Mouse (Mus musculus): ENCODE results near the gene Gm42674.

Gene Gm42674

GRCm38 (mm10) chr3:90601486-90602110 lies at the start of gene Gm42674:
Gm42674 (plus strand) TSS chr3:90601904.
- no peak for DNase-seq (ENCODE audit: low spot score)

- DNase-seq (ENCODE audit: low spot score) = no peak
Measured at GRCm38 (mm10) chr3:90552231-90552630, 49.5 kb upstream of the Gm42674 start.

GRCm38 (mm10) chr3:90555954-90556353 lies 45.8 kb upstream of the Gm42674 start:
- DNase-seq (ENCODE audit: low spot score) = no peak

- no peak for DNase-seq (ENCODE audit: low spot score)
Measured at GRCm38 (mm10) chr3:90560008-90560628, 41.6 kb upstream of the Gm42674 start, which contains the start of gene S100a3. S100a3 (plus strand) TSS chr3:90560578.

GRCm38 (mm10) chr3:90574691-90575090 lies 27.0 kb upstream of the Gm42674 start:
- DNase-seq (ENCODE audit: low spot score) = no peak

- no peak for DNase-seq (ENCODE audit: low spot score)
Measured at GRCm38 (mm10) chr3:90575320-90575719, 26.4 kb upstream of the Gm42674 start.

GRCm38 (mm10) chr3:90576351-90577001 lies 25.2 kb upstream of the Gm42674 start:
- DNase-seq (ENCODE audit: low spot score) = no peak

- no peak for DNase-seq (ENCODE audit: low spot score)
Measured at GRCm38 (mm10) chr3:90579433-90579832, 22.3 kb upstream of the Gm42674 start.

- DNase-seq (ENCODE audit: low spot score) = no peak
Measured at GRCm38 (mm10) chr3:90581141-90581540, 20.6 kb upstream of the Gm42674 start.

- DNase-seq (ENCODE audit: low spot score) = no peak
Measured at GRCm38 (mm10) chr3:90582156-90582555, 19.5 kb upstream of the Gm42674 start.

GRCm38 (mm10) chr3:90582556-90582955 lies 19.1 kb upstream of the Gm42674 start:
- DNase-seq (ENCODE audit: low spot score) = no peak

GRCm38 (mm10) chr3:90583893-90584292 lies 17.8 kb upstream of the Gm42674 start:
- DNase-seq (ENCODE audit: low spot score) = no peak

- DNase-seq (ENCODE audit: low spot score) = peak; percentile 36
Measured at GRCm38 (mm10) chr3:90585595-90585994, 16.1 kb upstream of the Gm42674 start.

- no peak for DNase-seq (ENCODE audit: low spot score)
Measured at GRCm38 (mm10) chr3:90586016-90586643, 15.6 kb upstream of the Gm42674 start.

GRCm38 (mm10) chr3:90586906-90587305 lies 14.8 kb upstream of the Gm42674 start:
- DNase-seq (ENCODE audit: low spot score) = peak; percentile 28

- no peak for DNase-seq (ENCODE audit: low spot score)
Measured at GRCm38 (mm10) chr3:90587361-90588101, 14.2 kb upstream of the Gm42674 start.

- no peak for DNase-seq (ENCODE audit: low spot score)
Measured at GRCm38 (mm10) chr3:90589390-90589789, 12.3 kb upstream of the Gm42674 start.

- DNase-seq (ENCODE audit: low spot score) = no peak
Measured at GRCm38 (mm10) chr3:90589947-90590346, 11.8 kb upstream of the Gm42674 start, which contains the start of gene S100a2. S100a2 (plus strand) TSS chr3:90590247.

- no peak for DNase-seq (ENCODE audit: low spot score)
Measured at GRCm38 (mm10) chr3:90594466-90594865, 7.2 kb upstream of the Gm42674 start.

GRCm38 (mm10) chr3:90595556-90595955 lies 6.1 kb upstream of the Gm42674 start:
- no peak for DNase-seq (ENCODE audit: low spot score)

GRCm38 (mm10) chr3:90596810-90597209 lies 4.9 kb upstream of the Gm42674 start:
- no peak for DNase-seq (ENCODE audit: low spot score)

GRCm38 (mm10) chr3:90597736-90598135 lies 4.0 kb upstream of the Gm42674 start:
- no peak for DNase-seq (ENCODE audit: low spot score)

Data from spleen, adult 12 weeks (tissue).